Mouse (Mus musculus) layer of hippocampus, adult 18-20 months (tissue): ENCODE data around the gene Gm17660. TPM values are rescaled to one million over a fixed set of nuclear protein-coding genes. Genes with fewer than 3 reads are reported as not detected.
A peak's percentile ranks its signal among the peaks of the same experiment; 100 is the strongest.

Source experiments
- DNase-seq, 2 experiments: peaks; one replicate each; pipeline ENCODE4 v3.0.0; 2022; ENCODE audit warnings: low spot score in 2 of 2
- long read RNA-seq: library from polyadenylated mRNA; stranded (forward); transcript quantifications from one replicate; pipeline ENCODE4 v2.0.0, GENCODE M21; 2021
- total RNA-seq, 2 experiments: library from RNA; stranded (reverse); gene quantifications; 2 replicates each; pipeline ENCODE4 v1.2.3; 2021

Gene Gm17660
- total RNA-seq, result not detected
- long read RNA-seq, result 0 reads

DNA sequence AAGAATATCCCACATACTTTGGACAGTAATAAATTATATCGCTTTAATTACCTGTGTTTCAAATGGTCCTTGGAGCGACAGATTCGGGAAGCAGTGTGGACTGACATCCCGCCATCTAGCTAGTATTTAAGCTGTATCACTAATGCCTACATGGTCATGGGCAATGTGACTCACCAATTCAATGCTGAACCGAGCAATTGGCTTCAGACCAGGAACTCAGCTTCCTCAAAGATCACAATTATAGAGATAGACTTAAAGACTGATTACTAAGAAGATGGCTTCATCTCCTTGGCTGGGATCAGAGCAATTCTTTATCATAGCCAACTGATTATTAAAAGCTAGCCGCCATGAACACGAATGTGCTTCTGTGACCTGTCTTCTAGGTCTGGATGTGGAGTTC is at the start of gene Gm17660:
Gene Gm17660, minus strand, starts transcription at position 101 of the 400 bp plus-strand sequence.
- DNase-seq, result no peak

DNA sequence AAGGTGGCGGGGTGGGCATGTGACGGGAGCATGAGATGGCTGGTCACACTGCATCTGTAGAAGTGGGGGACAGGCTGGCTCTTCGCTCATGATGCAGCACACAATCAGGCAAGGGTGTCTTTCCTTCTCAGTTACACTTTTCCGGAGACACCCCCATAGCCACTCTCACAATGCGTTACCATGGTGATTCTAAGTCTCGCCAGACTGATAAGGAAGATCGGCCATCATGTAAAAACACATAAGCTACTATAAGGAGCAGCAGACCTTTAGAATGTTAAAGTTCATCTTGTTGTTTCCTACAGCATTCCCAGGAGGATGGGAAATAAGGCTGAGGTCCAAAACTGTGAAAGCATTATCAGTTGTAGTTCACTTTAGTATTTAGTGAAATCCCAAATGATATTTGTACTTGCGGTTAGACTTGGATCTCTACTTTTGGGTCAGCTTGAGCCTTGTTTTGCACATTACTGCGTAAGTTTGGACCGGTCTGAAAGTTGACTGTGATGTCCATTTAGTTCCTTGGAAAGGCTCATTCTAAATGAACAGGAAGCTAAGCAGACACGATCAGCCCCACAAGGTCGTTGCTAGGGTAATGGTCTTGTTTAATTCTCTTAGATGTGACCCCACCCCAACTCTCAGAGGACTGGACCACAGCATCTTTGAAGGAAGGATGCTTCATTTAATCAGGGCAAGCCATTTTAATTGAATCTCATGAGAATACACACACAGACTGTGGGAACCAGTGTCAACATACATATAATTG is 49.3 kb upstream of the Gm17660 start:
- no peak for DNase-seq

DNA sequence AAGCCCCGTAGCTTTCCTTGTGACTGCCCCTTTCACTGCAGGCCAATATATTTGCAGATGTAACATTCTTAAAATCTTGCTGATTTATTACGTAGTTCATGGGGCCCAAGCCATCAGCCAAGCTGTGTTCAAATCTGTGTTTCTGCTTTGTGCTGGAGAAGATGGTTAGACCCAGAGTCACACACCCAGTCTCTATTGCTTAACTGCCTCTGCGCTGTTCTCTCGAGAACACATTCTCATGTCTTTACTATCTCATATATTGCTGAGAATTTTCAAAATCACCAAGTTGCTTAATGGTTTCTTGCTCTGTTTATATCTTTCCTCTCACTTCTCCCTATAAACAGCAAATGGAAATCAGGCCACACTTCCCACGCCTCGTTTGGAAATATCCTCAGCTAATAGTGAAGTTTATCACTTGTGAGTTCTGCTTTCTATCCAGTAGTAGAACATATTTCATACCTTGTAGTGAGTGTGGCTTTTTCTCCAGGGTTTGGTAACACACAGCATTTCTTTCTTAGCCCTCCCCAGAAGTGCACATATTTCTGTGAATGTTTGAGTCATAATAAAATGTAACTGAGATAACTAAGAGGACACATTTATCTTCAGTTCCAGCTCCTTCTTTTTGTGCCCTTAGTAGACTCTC is 46.7 kb upstream of the Gm17660 start:
- no peak for DNase-seq

DNA sequence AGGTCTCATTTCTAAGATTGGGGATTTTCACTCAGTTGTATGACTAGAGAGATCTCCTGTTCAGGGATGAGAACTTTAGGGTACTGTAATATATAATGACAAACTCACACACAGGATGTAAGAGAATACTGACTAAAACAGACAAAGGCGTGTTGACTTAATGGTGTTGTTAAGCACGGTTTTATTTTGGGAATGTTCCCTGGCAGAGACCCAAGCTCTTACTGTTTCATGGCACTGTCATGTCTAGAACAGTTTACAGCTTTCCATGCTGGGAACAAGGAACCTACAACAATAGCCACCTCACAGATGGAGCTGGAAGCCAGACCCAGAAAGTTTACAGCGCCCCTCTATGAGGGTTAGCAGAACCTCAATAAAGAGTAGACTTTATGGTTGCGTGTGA is 38.5 kb upstream of the Gm17660 start:
- DNase-seq, result peak; percentile 30 to 83

GRCm38 (mm10) chr5:104115118-104115517 is 37.7 kb upstream of the Gm17660 start:
- DNase-seq, result peak in 1 of 2 experiments; percentile 42

DNA sequence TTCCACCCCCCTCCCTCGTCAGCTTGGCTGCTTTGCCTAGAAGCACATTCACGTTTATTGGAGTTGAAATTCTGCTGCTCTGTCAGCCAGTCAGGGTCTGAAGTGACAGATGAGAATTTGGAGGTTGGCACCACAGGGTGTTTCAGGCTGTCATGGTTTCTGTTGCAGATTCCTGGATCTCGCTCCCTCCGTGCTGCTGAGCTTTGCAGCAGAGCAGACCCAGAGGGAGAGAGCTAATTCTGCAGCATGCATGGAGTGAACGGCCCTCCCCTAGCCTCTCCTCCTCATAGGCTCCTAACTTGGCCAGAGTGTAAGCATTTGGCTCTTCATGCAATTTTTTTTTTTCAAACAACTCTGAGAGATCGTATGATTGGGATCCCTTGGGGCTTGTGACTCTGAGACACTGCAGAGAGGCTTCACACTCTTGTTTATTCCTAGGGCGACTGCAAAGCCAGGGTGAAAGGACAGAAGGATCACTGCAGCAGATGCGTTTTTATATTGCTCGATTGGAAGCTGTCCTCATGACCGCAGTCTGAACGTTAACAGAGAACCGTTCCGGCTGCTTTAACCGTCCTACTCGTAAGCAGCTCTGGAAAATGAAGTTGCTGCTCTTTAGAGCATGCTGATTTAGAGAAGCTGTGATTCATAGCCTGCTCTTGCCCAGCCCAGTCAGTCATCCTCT is 36.2 kb upstream of the Gm17660 start, which contains the start of gene Sparcl1:
Gene Sparcl1, minus strand, starts transcription at position 243 of the 682 bp plus-strand sequence.
- DNase-seq, result peak; percentile 71 to 88

DNA sequence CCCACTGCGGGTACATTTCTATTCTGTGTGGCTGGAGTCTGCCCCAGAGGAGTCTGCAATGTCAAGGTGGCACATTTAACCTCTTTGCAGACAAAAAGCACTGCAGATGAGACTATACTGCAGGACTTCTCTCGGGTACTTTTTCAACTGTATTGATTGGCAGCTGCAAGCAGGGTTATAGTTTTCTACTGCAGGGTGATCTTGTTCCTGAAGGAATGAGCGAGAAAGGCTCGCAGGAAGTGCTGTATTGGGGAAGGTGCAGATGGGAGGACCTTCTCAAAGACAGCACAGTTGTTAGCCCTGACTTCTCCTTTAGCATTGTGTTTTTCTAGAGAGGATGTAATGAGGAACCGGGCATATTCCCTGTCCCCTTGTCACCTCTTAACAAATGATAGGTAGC is 35.1 kb upstream of the Gm17660 start:
- DNase-seq, result peak in 1 of 2 experiments; percentile 41

DNA sequence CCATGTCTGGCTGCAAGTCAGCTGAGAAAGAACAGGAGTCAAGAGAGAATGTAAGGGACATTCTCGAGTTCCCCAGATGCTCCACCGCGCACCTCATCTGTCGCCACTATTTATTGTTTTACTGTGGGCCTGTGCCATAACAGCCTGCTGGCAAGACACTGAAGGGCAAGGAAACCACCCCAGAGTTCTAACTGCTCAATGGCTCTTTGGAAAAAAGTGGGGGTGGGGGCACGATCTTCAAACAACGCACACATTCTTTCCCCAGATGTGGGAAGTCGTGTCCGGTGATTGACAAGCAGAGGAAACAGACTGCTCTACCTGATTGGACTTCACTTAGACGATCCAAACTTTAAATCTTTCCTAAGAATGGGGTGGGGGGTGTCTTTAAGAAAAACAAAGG is 34.6 kb upstream of the Gm17660 start:
- peak in 1 of 2 experiments; percentile 54 for DNase-seq

- peak; percentile 59 to 80 for DNase-seq
Observed at GRCm38 (mm10) chr5:104110171-104110920, 32.9 kb upstream of the Gm17660 start.

- peak in 1 of 2 experiments; percentile 19 for DNase-seq
Observed at GRCm38 (mm10) chr5:104109516-104109915, 32.1 kb upstream of the Gm17660 start.

DNA sequence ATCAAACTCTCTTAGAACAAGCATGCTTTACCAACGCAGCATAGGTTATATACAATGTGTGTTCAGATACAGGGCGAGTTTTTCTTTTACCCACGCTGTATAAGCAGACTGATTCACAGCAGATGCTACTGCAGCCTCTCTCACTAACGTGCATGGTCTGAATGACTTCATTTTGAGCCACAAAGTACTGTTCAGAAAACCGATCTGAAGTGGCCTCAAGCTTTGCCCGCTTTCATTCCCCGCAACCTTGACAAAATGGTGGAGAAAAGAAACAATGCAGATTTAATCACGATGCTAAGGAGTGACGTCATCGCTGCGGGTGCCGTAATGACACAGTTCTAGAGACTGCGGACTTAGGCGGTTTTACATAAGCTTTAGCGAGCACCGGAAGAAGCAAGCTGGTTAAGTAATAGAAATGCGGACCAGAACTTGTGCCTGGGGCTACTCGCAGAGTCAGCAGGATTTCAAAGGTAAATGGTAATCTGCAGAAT is 31.5 kb upstream of the Gm17660 start:
- DNase-seq, result peak; percentile 49 to 78

DNA sequence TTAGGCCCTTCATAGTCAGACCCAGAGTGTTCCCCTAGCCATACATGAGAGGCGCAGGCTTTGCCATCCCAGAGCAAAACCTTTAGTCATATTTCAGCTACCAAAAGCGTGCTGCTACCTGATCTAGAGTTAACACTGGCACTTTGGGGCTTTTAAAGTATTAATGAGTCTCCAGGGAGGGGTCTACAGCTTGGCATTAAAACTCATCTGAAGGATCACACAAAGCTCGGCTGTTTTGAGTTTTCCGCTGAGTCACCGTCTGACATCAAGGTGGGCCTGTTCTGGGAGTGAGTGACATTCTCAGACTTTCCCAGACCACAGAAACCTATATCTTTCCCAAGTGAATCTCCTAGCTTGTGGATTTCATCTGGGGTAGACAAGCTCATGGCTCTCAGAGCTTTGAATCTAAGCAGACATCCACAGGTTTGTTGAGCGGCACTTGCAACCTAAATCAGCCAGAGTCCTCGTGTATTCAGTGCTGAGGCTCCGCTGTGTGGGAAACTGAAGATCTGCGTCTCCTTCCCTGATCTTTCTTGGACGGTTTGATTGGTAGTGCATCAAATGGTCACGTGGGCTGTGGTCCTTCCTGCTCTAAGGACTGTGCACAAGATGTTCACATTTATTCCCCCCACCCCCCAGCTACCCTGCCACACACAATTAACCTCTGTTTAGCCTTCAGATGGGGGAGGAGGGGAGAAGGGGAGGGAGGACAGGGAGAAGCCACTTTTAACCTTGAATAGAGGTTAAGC is 30.9 kb upstream of the Gm17660 start:
- peak in 1 of 2 experiments; percentile 49 for DNase-seq

- no peak for DNase-seq
Observed at GRCm38 (mm10) chr5:104104111-104104510, 26.7 kb upstream of the Gm17660 start.

DNA sequence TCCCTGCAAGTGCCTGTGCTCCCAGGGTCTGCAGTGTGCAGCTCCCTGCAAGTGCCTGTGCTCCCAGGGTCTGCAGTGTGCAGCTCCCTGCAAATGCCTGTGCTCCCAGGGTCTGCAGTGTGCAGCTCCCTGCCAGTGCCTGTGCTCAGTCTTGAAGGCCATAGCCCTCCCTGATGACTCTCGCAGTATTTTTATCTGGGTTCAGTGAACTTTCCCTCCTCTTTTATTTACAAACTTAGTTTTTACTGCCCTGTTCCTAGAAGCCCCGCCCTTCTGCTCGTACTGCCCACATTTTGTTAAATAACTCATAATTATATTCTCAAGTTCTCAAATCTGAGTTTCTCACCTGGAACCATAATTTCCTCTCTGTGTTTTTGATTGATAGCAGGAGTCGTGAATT is 25.8 kb upstream of the Gm17660 start:
- no peak for DNase-seq

DNA sequence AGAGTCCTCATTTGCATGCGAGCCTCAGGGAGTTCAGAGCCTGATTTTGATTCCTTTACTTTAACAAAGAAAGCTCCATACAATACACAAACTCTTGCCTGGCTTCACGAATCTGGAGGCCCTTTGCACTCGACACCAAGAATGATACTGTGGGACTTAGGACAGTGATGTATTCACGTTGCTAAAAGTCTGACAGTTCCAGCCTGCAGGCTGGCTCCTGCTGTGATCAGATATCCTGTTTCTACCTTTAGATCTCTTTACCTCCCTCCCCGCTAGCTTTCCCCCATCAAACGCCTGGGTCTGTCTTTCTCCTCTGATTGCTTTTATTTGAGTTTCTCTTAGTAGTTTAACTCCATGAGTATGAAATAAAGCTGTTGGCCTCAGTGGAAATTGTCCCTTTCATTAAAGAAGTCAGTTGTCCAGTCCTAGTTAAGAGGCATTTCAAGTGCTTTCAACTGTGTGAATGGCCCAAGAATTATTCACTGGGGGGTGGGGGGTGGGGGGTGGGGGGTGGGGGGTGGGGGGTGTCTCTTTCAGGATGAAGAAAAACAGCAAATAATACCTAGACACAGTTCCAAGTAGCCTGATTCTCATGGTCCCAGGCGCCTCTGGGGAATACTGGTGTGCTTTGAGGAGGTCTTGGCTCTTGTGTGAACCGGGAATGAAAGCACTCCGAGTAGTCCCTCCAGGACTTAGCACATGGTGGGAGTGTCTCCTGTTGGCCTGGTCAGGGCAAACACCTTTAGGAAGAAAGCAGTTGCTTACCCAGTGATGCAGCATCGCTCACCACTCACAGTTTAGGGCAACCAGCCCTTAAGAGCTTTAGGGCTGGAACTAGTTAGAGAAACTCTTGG is 24.5 kb upstream of the Gm17660 start:
- DNase-seq, result peak in 1 of 2 experiments; percentile 33

- peak in 1 of 2 experiments; percentile 30 for DNase-seq
Observed at GRCm38 (mm10) chr5:104096078-104096938, 18.9 kb upstream of the Gm17660 start.

GRCm38 (mm10) chr5:104095416-104096077 is 18.1 kb upstream of the Gm17660 start:
- no peak for DNase-seq

- no peak for DNase-seq
Observed at GRCm38 (mm10) chr5:104089751-104090150, 12.3 kb upstream of the Gm17660 start.
